Mouse (Mus musculus) liver, postnatal 0 days (tissue): ENCODE measurements around the gene 1700007K13Rik.
A peak's percentile ranks its signal among the peaks of the same experiment; 100 is the strongest.

Experiments used
- CTCF ChIP-seq: sonication (generic); IDR thresholded peaks from 2 replicates; pipeline ENCODE4 v1.5.1; 2016; ENCODE audit warnings: antibody characterized with exemption, low read depth
- EP300 ChIP-seq: IDR thresholded peaks from 2 replicates; pipeline ENCODE4 v1.6.1; 2016; ENCODE audit warnings: antibody characterized with exemption, low read depth, mild to moderate bottlenecking

DNA sequence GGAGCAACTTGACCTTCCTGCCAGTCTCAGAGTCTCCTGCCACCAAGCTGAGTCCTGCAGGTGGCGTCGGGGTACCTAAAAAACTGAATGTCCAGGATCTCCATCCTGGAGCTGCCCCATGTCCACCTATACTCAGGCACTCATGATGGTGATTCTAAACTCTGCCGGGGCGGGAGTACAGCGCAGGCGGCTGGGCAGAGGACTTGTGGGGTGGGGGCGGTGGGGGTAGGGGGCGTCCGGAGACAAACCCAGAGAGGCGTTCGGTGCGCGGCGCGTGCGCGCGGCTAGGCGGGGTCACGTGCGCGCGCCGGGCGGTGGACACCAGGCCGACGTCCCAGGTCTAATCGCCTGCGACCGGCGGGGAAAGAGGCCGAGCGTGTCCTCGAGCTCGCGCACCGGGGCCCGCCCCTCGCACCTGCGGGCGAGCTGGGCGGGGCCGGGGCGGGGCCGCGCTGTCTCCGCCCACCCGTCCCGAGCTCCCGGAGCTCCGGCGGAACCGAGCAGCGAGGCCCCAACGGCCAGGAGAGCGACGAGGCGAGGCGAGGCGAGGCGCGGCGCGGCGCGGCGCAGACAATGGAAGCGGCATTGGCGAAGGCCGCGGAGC lies 46.8 kb upstream of the 1700007K13Rik start, which contains the start of gene Ralgds:
- TF ChIP-seq CTCF (peak; percentile 16; the same call in 1 of the 2 replicates), EP300 (no peak)
